Mouse (Mus musculus) ovary, adult 18-20 months (tissue): ENCODE results near the gene Cdkl1.

Source experiments
- DNase-seq: peaks from one replicate; pipeline ENCODE4 v3.0.0; 2022; ENCODE audit warnings: low spot score, mixed read lengths

Cdkl1 gene

GRCm38 (mm10) chr12:69751864-69752341, 39.2 kb downstream of the Cdkl1 start:
- no peak for DNase-seq

GRCm38 (mm10) chr12:69744138-69744537, 46.9 kb downstream of the Cdkl1 start:
- no peak for DNase-seq

- no peak for DNase-seq
These were observed 49.1 kb downstream of the Cdkl1 start for GRCm38 (mm10) chr12:69741965-69742364.

- no peak for DNase-seq
These were observed 57.1 kb downstream of the Cdkl1 start for GRCm38 (mm10) chr12:69733923-69734322.

GRCm38 (mm10) chr12:69733518-69733917, 57.5 kb downstream of the Cdkl1 start:
- DNase-seq: no peak

- DNase-seq: no peak
These were observed 58.8 kb downstream of the Cdkl1 start for GRCm38 (mm10) chr12:69732221-69732620.

- DNase-seq: no peak
These were observed 60.8 kb downstream of the Cdkl1 start for GRCm38 (mm10) chr12:69730306-69730705.

- no peak for DNase-seq
These were observed 61.8 kb downstream of the Cdkl1 start for GRCm38 (mm10) chr12:69729246-69729645.

- peak; percentile 94 for DNase-seq
These were observed 66.2 kb downstream of the Cdkl1 start, which contains the start of the genes L2hgdh and Atp5s for GRCm38 (mm10) chr12:69724711-69725460. Gene L2hgdh (minus strand): TSS chr12:69724873. Gene Atp5s (plus strand): TSS chr12:69724950.

GRCm38 (mm10) chr12:69724018-69724710, 66.9 kb downstream of the Cdkl1 start:
- DNase-seq: no peak

GRCm38 (mm10) chr12:69723376-69723775, 67.7 kb downstream of the Cdkl1 start:
- no peak for DNase-seq

- no peak for DNase-seq
These were observed 68.2 kb downstream of the Cdkl1 start for GRCm38 (mm10) chr12:69722857-69723256.

GRCm38 (mm10) chr12:69713628-69714027, 77.4 kb downstream of the Cdkl1 start:
- DNase-seq: no peak

GRCm38 (mm10) chr12:69704799-69705458, 86.1 kb downstream of the Cdkl1 start:
- no peak for DNase-seq

- DNase-seq: no peak
These were observed 92.7 kb downstream of the Cdkl1 start for GRCm38 (mm10) chr12:69698352-69698751.
